Mouse (Mus musculus): Measurements from ENCODE around the gene Rrp36. TPM values are rescaled to one million over a fixed set of nuclear protein-coding genes. Genes with fewer than 3 reads are reported as not detected.
A peak's percentile ranks its signal among the peaks of the same experiment; 100 is the strongest.

Rrp36 gene
- polyA plus RNA-seq, 1 experiment from 2014 or later: 54.1 TPM

GRCm38 (mm10) chr17:46651755-46652547, 22.2 kb downstream of the Rrp36 start:
- peak overlapping the region; percentile 92 for H3K9ac ChIP-seq
- H3K4me1 ChIP-seq: peaks cover 40% of the 10 kb centered on the region
- peaks cover 60% of the 10 kb centered on the region for H3K36me3 ChIP-seq
- no peaks in the 10 kb centered on the region for H3K9me3 ChIP-seq
- 78% methylated on average over 20 of the region's 20 CpGs for WGBS
- no peak overlapping the region for H3K27ac ChIP-seq
- H3K27me3 ChIP-seq (replicated peaks): no peaks in the 10 kb centered on the region
- ATAC-seq (ENCODE audit: low FRiP score, low read depth): no peak
- H3K4me3 ChIP-seq: 0 out of 2 replicates have a peak overlapping the region, but pooled peaks have one; percentile 67
- H3K4me2 ChIP-seq (replicated peaks): peak overlapping the region; percentile 91

- H3K27ac ChIP-seq: no peak overlapping the region
- H3K9me3 ChIP-seq: no peaks in the 10 kb centered on the region
- peaks cover 53% of the 10 kb centered on the region for H3K36me3 ChIP-seq
- H3K9ac ChIP-seq: peak overlapping the region; percentile 92
- H3K4me3 ChIP-seq: peak overlapping the region; percentile 67
- H3K4me2 ChIP-seq (replicated peaks): peak overlapping the region; percentile 91
- H3K27me3 ChIP-seq (replicated peaks): no peaks in the 10 kb centered on the region
- H3K4me1 ChIP-seq: peaks cover 46% of the 10 kb centered on the region
- ATAC-seq (ENCODE audit: low FRiP score, low read depth): no peak
- WGBS: 81% methylated on average over 17 of the region's 17 CpGs
These were observed 22.9 kb downstream of the Rrp36 start for GRCm38 (mm10) chr17:46651292-46651691.

- Histone ChIP-seq H3K9ac (peak within 1 kb of the TSS; percentile 92), H3K9me3 (no peaks in the 10 kb centered on the region), H3K36me3 (peaks cover 44% of the 10 kb centered on the region), H3K4me1 (peaks cover 46% of the 10 kb centered on the region), H3K4me3 (peak within 1 kb of the TSS; percentile 67), H3K27ac (peak within 1 kb of the TSS; percentile 92), H3K4me2 (replicated peaks) (peak within 1 kb of the TSS; percentile 91), H3K27me3 (replicated peaks) (no peaks in the 10 kb centered on the region)
- WGBS: under 1% methylated on average over 58 of the region's 58 CpGs
- ATAC-seq (ENCODE audit: low FRiP score, low read depth): peak; percentile 89
These were observed 23.7 kb downstream of the Rrp36 start, which contains the start of gene Cul7 for GRCm38 (mm10) chr17:46650232-46651031. TSS of gene Cul7 (plus strand) at chr17:46650337.

GRCm38 (mm10) chr17:46649811-46650210, 24.3 kb downstream of the Rrp36 start:
- Histone ChIP-seq H3K27me3 (replicated peaks) (no peaks in the 10 kb centered on the region), H3K9me3 (no peaks in the 10 kb centered on the region), H3K4me1 (peaks cover 53% of the 10 kb centered on the region), H3K36me3 (peaks cover 41% of the 10 kb centered on the region), H3K9ac (peak overlapping the region; percentile 92), H3K4me2 (replicated peaks) (peak overlapping the region; percentile 91), H3K4me3 (peak overlapping the region; percentile 67), H3K27ac (peak overlapping the region; percentile 92)
- WGBS: 34% methylated on average over 15 of the region's 15 CpGs
- no peak for ATAC-seq (ENCODE audit: low FRiP score, low read depth)

GRCm38 (mm10) chr17:46648436-46648835, 25.7 kb downstream of the Rrp36 start:
- H3K4me1 ChIP-seq: peaks cover 56% of the 10 kb centered on the region
- no peak for ATAC-seq (ENCODE audit: low FRiP score, low read depth)
- WGBS: 94% methylated on average over 9 of the region's 9 CpGs
- no peaks in the 10 kb centered on the region for H3K9me3 ChIP-seq
- no peak overlapping the region for H3K4me2 ChIP-seq (replicated peaks)
- H3K27ac ChIP-seq: no peak overlapping the region
- no peak overlapping the region for H3K4me3 ChIP-seq
- no peak overlapping the region for H3K9ac ChIP-seq
- no peaks in the 10 kb centered on the region for H3K27me3 ChIP-seq (replicated peaks)
- H3K36me3 ChIP-seq: peaks cover 27% of the 10 kb centered on the region

- no peak for ATAC-seq (ENCODE audit: low FRiP score, low read depth)
- Histone ChIP-seq H3K9me3 (no peaks in the 10 kb centered on the region), H3K4me1 (peaks cover 47% of the 10 kb centered on the region), H3K27me3 (replicated peaks) (no peaks in the 10 kb centered on the region), H3K4me2 (replicated peaks) (0 out of 2 replicates have a peak overlapping the region, but pooled peaks have one; percentile 93), H3K27ac (no peak overlapping the region), H3K36me3 (peaks cover 24% of the 10 kb centered on the region), H3K9ac (no peak overlapping the region), H3K4me3 (peak overlapping the region; percentile 72; the same call in 1 of the 2 replicates)
- 94% methylated on average over 7 of the region's 7 CpGs for WGBS
These were observed 26.9 kb downstream of the Rrp36 start for GRCm38 (mm10) chr17:46647279-46647678.

- no peaks in the 10 kb centered on the region for H3K27me3 ChIP-seq (replicated peaks)
- under 1% methylated on average over 19 of the region's 19 CpGs for WGBS
- H3K4me1 ChIP-seq: peaks cover 37% of the 10 kb centered on the region
- no peaks in the 10 kb centered on the region for H3K9me3 ChIP-seq
- peak overlapping the region; percentile 72 for H3K9ac ChIP-seq
- peak overlapping the region; percentile 72 for H3K4me3 ChIP-seq
- H3K36me3 ChIP-seq: peaks cover 28% of the 10 kb centered on the region
- H3K4me2 ChIP-seq (replicated peaks): peak overlapping the region; percentile 93
- no peak; the same call in 1 of the 2 replicates for ATAC-seq (ENCODE audit: low FRiP score, low read depth)
- no peak overlapping the region for H3K27ac ChIP-seq
These were observed 27.9 kb downstream of the Rrp36 start for GRCm38 (mm10) chr17:46646322-46646662.

- H3K9me3 ChIP-seq: no peaks in the 10 kb centered on the region
- H3K4me3 ChIP-seq: peak within 1 kb of the TSS; percentile 72
- peaks cover 32% of the 10 kb centered on the region for H3K4me1 ChIP-seq
- peak within 1 kb of the TSS; percentile 93 for H3K4me2 ChIP-seq (replicated peaks)
- under 1% methylated on average over 53 of the region's 53 CpGs for WGBS
- no peaks in the 10 kb centered on the region for H3K27me3 ChIP-seq (replicated peaks)
- ATAC-seq (ENCODE audit: low FRiP score, low read depth): peak; percentile 70
- no peak within 1 kb of the TSS; the same call in 1 of the 2 replicates for H3K27ac ChIP-seq
- H3K36me3 ChIP-seq: peaks cover 33% of the 10 kb centered on the region
- peak within 1 kb of the TSS; percentile 76 for H3K9ac ChIP-seq
These were observed 28.4 kb downstream of the Rrp36 start, which contains the start of the genes Klc4 and Mrpl2 for GRCm38 (mm10) chr17:46645561-46646321. TSS of gene Klc4 (minus strand) at chr17:46646022. TSS of gene Mrpl2 (plus strand) at chr17:46646229.

GRCm38 (mm10) chr17:46644916-46645475, 29.2 kb downstream of the Rrp36 start:
- Histone ChIP-seq H3K9ac (peak overlapping the region; percentile 76), H3K27ac (no peak overlapping the region; the same call in 1 of the 2 replicates), H3K4me2 (replicated peaks) (peak overlapping the region; percentile 93), H3K9me3 (no peaks in the 10 kb centered on the region), H3K4me3 (peak overlapping the region; percentile 72), H3K27me3 (replicated peaks) (no peaks in the 10 kb centered on the region), H3K4me1 (peaks cover 31% of the 10 kb centered on the region), H3K36me3 (peaks cover 41% of the 10 kb centered on the region)
- WGBS: 10% methylated on average over 11 of the region's 11 CpGs
- ATAC-seq (ENCODE audit: low FRiP score, low read depth): no peak

- Histone ChIP-seq H3K9ac (peak overlapping the region; percentile 76; the same call in 1 of the 2 replicates), H3K9me3 (no peaks in the 10 kb centered on the region), H3K36me3 (peaks cover 48% of the 10 kb centered on the region), H3K4me3 (peak overlapping the region; percentile 5; the same call in 1 of the 2 replicates), H3K27me3 (replicated peaks) (no peaks in the 10 kb centered on the region), H3K4me2 (replicated peaks) (peak overlapping the region; percentile 93), H3K27ac (no peak overlapping the region), H3K4me1 (peaks cover 24% of the 10 kb centered on the region)
- ATAC-seq (ENCODE audit: low FRiP score, low read depth): no peak
- WGBS: 89% methylated on average over 12 of the region's 12 CpGs
These were observed 29.9 kb downstream of the Rrp36 start for GRCm38 (mm10) chr17:46644152-46644805.

GRCm38 (mm10) chr17:46642060-46642459, 32.1 kb downstream of the Rrp36 start:
- Histone ChIP-seq H3K9me3 (no peaks in the 10 kb centered on the region), H3K4me3 (no peak overlapping the region), H3K36me3 (peaks cover 41% of the 10 kb centered on the region), H3K27me3 (replicated peaks) (no peaks in the 10 kb centered on the region), H3K27ac (no peak overlapping the region), H3K9ac (no peak overlapping the region), H3K4me1 (peaks cover 22% of the 10 kb centered on the region), H3K4me2 (replicated peaks) (no peak overlapping the region)
- ATAC-seq (ENCODE audit: low FRiP score, low read depth): no peak
- 90% methylated on average over 17 of the region's 17 CpGs for WGBS

Measured in neural tube, embryonic 12.5 days (tissue).